Mouse (Mus musculus): ENCODE measurements at regions not wholly inside any gene's neighbourhood (a gene's known extent, or its start where the extent isn't known, plus 50 kb on each side); places are given as distances from the start of the nearest gene placed in this dataset.

DNA sequence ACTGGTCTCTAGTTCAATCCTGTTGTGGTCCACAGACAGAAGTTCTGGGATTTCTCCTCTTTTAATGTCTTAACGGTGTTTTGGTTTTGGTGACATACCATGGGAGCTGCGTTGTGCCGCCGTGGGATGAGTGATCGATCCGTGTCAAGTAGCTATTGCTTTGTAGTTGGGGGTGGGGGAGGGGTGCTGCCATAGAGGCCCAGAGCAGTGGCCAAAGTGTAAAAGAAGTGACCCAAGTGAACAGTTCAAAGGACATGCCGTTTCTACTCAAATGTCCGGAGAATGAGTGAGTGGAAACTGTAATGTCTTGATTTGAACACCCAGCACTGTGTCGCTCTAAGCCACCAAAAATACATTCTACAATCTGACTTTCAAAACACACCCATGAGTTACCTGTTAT is 123.7 kb upstream of the Rpl34 start:
- TF ChIP-seq CTCF (IDR thresholded peaks at IDR 0.05; ENCODE audit: extremely low read depth, insufficient read length, insufficient replicate concordance, low read depth, low read length) (no peak), POLR2A (IDR thresholded peaks at IDR 0.05; ENCODE audit: low read depth, low read length) (no peak)
